Mouse (Mus musculus) myocyte (in vitro differentiated cells): ENCODE results near the gene Ppara. TPM values are rescaled to one million over a fixed set of nuclear protein-coding genes. Genes with fewer than 3 reads are reported as not detected.

Source experiments
- H3K27me3 ChIP-seq: one replicate; pipeline ENCODE4 v1.6.1; 2011; ENCODE audit not compliant: control insufficient read depth, insufficient read depth, insufficient read length
- H3K36me3 ChIP-seq: one replicate; pipeline ENCODE4 v1.6.1; 2011; ENCODE audit not compliant: control insufficient read depth, insufficient read depth
- H3K4me2 ChIP-seq: one replicate; pipeline ENCODE4 v1.6.1; 2011; ENCODE audit warnings: low read depth, control low read depth
- H3K4me3 ChIP-seq: one replicate; pipeline ENCODE4 v1.5.1; 2011; ENCODE audit warnings: mild to moderate bottlenecking, control low read depth, moderate library complexity
- H3K79me2 ChIP-seq: one replicate; pipeline ENCODE4 v1.6.1; 2011; ENCODE audit not compliant: control insufficient read depth, insufficient read depth
- H3ac ChIP-seq: one replicate; pipeline ENCODE4 v1.6.1; 2011; ENCODE audit not compliant: control insufficient read depth, insufficient read length
- CEBPB ChIP-seq: IDR thresholded peaks from 2 replicates; pipeline ENCODE4 v1.6.1; 2011; ENCODE audit warnings: mild to moderate bottlenecking, moderate library complexity; ENCODE audit not compliant: poor library complexity, insufficient read depth, severe bottlenecking
- E2F4 ChIP-seq: IDR thresholded peaks from one replicate; pipeline ENCODE4 v1.6.1; 2011; ENCODE audit warnings: mild to moderate bottlenecking, control low read depth, moderate library complexity; ENCODE audit not compliant: insufficient read depth
- MAX ChIP-seq: IDR thresholded peaks from one replicate; pipeline ENCODE4 v1.6.1; 2011; ENCODE audit warnings: low read depth, mild to moderate bottlenecking, control low read depth
- MYOD1 ChIP-seq, 3 experiments: IDR thresholded peaks; one replicate each; pipeline ENCODE4 v1.6.1; 2011; ENCODE audit warnings: control low read depth in 2 of 3, low read depth in 2 of 3, mild to moderate bottlenecking in 2 of 3, moderate library complexity in 1 of 3; ENCODE audit not compliant: insufficient read length in 2 of 3, control insufficient read depth in 1 of 3
- MYOG ChIP-seq, 3 experiments: IDR thresholded peaks; one replicate each; pipeline ENCODE4 v1.6.1; 2011; ENCODE audit warnings: control low read depth in 2 of 3, low read depth in 2 of 3, mild to moderate bottlenecking in 2 of 3; ENCODE audit not compliant: insufficient read length in 2 of 3, control insufficient read depth in 1 of 3, insufficient read depth in 1 of 3
- POLR2A ChIP-seq: IDR thresholded peaks from one replicate; pipeline ENCODE4 v1.6.1; 2011; ENCODE audit warnings: low read depth, mild to moderate bottlenecking, control low read depth, moderate library complexity; ENCODE audit not compliant: insufficient read length
- POLR2AphosphoS2 ChIP-seq: IDR thresholded peaks from one replicate; pipeline ENCODE4 v1.6.1; 2011; ENCODE audit warnings: low read depth, control low read depth; ENCODE audit not compliant: insufficient read length
- REST ChIP-seq: IDR thresholded peaks from one replicate; pipeline ENCODE4 v1.6.1; 2011; ENCODE audit warnings: mild to moderate bottlenecking, control low read depth, moderate library complexity; ENCODE audit not compliant: insufficient read depth, insufficient read length
- SRF ChIP-seq: IDR thresholded peaks from one replicate; pipeline ENCODE4 v1.6.1; 2011; ENCODE audit warnings: low read depth; ENCODE audit not compliant: control insufficient read depth, insufficient read length
- TCF12 ChIP-seq: IDR thresholded peaks from one replicate; pipeline ENCODE4 v1.6.1; 2011; ENCODE audit warnings: mild to moderate bottlenecking, control low read depth; ENCODE audit not compliant: poor library complexity, insufficient read depth, severe bottlenecking
- TCF3 ChIP-seq: IDR thresholded peaks from one replicate; pipeline ENCODE4 v1.6.1; 2011; ENCODE audit warnings: low read depth, control low read depth; ENCODE audit not compliant: insufficient read length
- USF1 ChIP-seq: IDR thresholded peaks from one replicate; pipeline ENCODE4 v1.6.1; 2011; ENCODE audit warnings: low read depth, mild to moderate bottlenecking, control low read depth, moderate library complexity
- polyA plus RNA-seq: library from polyadenylated mRNA; unstranded; fragments of >200 nt; fragmentation: generic; extraction: Trizol; gene quantifications from one replicate; pipeline ENCODE4 v1.2.1, GENCODE M21; 2012; ENCODE audit warnings: missing spikeins

The Ppara gene
- polyA plus RNA-seq, 1 experiment: 0.12 TPM

DNA sequence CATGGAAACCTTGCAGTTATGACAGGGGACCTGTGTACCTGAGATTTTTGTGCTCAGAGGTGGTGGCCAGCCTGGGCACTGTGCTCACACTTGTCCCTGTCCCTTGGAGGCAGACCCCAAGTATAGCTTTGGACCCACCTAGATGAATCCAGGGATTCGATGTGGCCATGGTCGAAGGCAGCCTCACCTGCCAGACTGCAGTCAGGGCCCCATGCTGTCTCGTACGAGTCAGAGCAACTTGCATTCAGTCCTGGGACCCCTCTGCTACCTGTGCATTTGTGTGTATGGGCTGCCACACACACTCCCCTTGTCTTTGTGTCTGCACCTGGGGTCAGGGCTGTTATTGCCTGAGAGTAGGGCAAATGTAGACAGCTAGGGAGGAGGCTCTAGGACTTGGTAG is 39.5 kb upstream of the Ppara start:
- Histone ChIP-seq H3K4me2 (no peak overlapping the region), H3K27me3 (no peaks in the 10 kb centered on the region), H3ac (no peak overlapping the region), H3K4me3 (no peak overlapping the region), H3K36me3 (peaks cover 100% of the 10 kb centered on the region), H3K79me2 (peaks cover 93% of the 10 kb centered on the region)
- TF ChIP-seq MAX (no peak), MYOD1 (IDR thresholded peaks at IDR 0.05; ENCODE audit: control insufficient read depth in 1 of 3, insufficient read length in 2 of 3, low read depth in 2 of 3) (no peak), POLR2A (peak; percentile 56), REST (no peak), TCF12 (no peak), E2F4 (no peak), USF1 (no peak), CEBPB (no peak), TCF3 (no peak), MYOG (IDR thresholded peaks at IDR 0.05; ENCODE audit: control insufficient read depth in 1 of 3, insufficient read depth in 1 of 3, insufficient read length in 2 of 3, low read depth in 2 of 3) (no peak), POLR2AphosphoS2 (peak; percentile 82), SRF (no peak)

DNA sequence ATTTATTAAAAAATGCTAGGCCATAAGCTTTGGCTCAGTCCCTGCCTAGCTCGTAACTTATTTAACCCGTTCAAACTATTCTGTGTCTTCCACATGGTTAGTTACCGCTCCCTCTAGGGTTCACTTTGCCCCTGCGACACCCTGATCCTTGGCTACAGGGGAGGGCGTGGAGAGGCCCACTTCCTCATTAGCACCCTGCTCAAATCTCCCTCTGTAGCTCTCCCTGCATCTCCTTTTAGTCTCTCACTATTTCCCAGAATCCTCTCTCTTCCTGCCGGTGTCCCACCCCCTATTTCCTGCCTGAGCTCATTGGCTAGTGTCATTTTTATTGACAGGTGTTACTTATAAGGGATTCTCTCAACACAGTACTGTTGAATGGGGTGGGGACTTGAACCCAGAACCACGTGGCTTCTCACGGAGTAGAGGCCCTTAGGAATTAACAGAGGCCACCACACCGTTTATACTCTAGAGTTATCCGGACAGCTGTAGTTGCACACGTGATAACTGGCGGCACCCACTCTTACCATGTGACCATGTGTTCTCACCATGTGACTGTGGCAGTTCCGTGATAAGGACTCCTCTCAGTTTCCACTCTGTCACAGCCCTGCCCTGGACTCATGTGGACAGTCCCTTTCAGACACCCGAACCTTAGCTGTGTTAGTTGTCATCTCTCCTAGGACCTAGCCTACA is 36.3 kb upstream of the Ppara start:
- TF ChIP-seq SRF (no peak), CEBPB (no peak), TCF3 (no peak), E2F4 (no peak), POLR2AphosphoS2 (peak; percentile 88), MYOD1 (IDR thresholded peaks at IDR 0.05; ENCODE audit: control insufficient read depth in 1 of 3, insufficient read length in 2 of 3, low read depth in 2 of 3) (peak; percentile 46 to 81 (median 68)), MAX (peak; percentile 11), USF1 (peak; percentile 91), REST (no peak), MYOG (IDR thresholded peaks at IDR 0.05; ENCODE audit: control insufficient read depth in 1 of 3, insufficient read depth in 1 of 3, insufficient read length in 2 of 3, low read depth in 2 of 3) (peak in 2 of 3 experiments; percentile 39 to 77), TCF12 (no peak), POLR2A (peak; percentile 63)
- Histone ChIP-seq H3K79me2 (peaks cover 72% of the 10 kb centered on the region), H3ac (no peak overlapping the region), H3K27me3 (no peaks in the 10 kb centered on the region), H3K4me2 (peak overlapping the region; percentile 26), H3K4me3 (no peak overlapping the region), H3K36me3 (peaks cover 96% of the 10 kb centered on the region)

DNA sequence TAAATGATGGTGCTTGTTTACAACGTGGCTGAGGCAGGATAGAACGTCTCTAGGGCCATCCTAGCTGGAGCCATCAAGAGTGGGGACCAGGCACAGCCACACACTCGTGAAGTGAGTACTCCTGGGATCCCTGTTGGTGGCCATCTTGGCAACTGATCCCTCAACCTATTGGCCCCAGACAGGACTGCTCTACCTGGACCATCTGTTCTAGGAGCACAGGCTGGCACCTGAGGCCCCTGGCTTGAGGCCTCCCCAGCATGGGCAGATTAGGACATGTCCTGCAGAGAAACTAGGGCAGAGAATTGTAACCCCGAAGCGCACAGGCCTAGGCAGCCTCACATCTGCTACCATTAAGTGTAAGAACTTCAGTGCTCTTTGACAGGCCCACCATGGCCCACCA is 35.3 kb upstream of the Ppara start:
- Histone ChIP-seq H3ac (no peak overlapping the region), H3K4me3 (no peak overlapping the region), H3K27me3 (no peaks in the 10 kb centered on the region), H3K79me2 (peaks cover 66% of the 10 kb centered on the region), H3K4me2 (no peak overlapping the region), H3K36me3 (peaks cover 96% of the 10 kb centered on the region)
- no peak for TF ChIP-seq REST
- no peak for TF ChIP-seq MYOD1 (IDR thresholded peaks at IDR 0.05; ENCODE audit: control insufficient read depth in 1 of 3, insufficient read length in 2 of 3, low read depth in 2 of 3)
- TF ChIP-seq TCF3: no peak
- no peak for TF ChIP-seq E2F4
- no peak for TF ChIP-seq USF1
- no peak for TF ChIP-seq MAX
- TF ChIP-seq POLR2AphosphoS2: peak; percentile 78
- TF ChIP-seq POLR2A: peak; percentile 36
- TF ChIP-seq SRF: no peak
- TF ChIP-seq CEBPB: no peak
- TF ChIP-seq MYOG (IDR thresholded peaks at IDR 0.05; ENCODE audit: control insufficient read depth in 1 of 3, insufficient read depth in 1 of 3, insufficient read length in 2 of 3, low read depth in 2 of 3): no peak
- TF ChIP-seq TCF12: no peak

DNA sequence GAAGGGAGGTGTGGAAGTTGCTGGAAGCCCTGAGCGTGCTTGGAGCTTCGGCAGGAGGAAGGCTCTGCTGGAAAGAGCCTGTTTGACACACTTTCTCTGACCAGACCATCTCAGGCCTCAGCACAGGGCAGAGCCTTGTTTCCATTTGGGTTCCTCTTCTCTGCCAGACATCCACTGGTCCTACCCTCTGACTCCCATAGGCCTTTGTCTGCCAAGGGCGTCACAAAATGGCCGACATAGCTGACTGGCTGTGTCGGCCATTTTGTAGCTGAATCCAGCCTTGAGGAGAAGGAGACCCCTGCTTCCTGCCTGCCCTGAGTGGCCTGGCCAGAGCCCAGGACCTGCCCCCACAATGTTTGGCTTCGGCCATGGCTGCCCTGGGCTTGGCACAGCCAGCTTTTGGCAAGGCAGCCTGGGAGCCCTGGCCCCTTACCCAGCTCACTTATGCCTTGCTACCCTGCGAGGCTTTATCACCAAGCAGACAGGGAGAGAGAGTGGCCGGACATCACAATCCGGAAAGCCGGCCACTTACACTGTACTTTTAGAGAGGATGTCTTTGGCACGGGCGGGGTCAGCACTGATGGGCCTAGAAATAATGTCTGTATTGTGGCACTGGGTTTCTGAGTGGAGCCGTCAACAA is 34.8 kb upstream of the Ppara start:
- no peak overlapping the region for H3K4me2 ChIP-seq
- H3K79me2 ChIP-seq: peaks cover 61% of the 10 kb centered on the region
- no peak overlapping the region for H3ac ChIP-seq
- no peak overlapping the region for H3K4me3 ChIP-seq
- no peaks in the 10 kb centered on the region for H3K27me3 ChIP-seq
- TF ChIP-seq POLR2A (peak; percentile 10), POLR2AphosphoS2 (peak; percentile 60), TCF12 (no peak)
- peaks cover 96% of the 10 kb centered on the region for H3K36me3 ChIP-seq

DNA sequence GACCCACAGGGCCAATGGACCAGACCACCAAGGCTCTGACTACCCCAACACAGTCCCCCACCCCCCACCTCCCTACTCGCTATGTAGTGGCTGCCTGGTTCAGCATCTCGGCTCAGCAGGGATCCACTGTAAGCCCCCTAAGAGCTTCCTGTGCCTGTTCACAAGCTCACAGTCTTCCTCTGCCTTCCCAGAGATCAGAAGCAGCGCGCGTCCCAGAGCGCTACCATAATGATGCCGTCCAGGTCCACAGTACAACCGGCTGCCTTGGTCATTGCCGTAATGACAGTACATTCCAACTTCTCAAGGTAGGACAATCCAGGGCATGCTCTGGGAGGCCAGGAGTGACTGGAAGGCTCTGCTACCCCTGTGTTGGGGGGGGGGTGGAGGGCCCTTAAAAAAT is 34.1 kb upstream of the Ppara start:
- no peak overlapping the region for H3K4me2 ChIP-seq
- peaks cover 54% of the 10 kb centered on the region for H3K79me2 ChIP-seq
- no peak overlapping the region for H3ac ChIP-seq
- peaks cover 96% of the 10 kb centered on the region for H3K36me3 ChIP-seq
- no peaks in the 10 kb centered on the region for H3K27me3 ChIP-seq
- TF ChIP-seq CEBPB (no peak), POLR2A (no peak), E2F4 (no peak), USF1 (no peak), MAX (no peak), SRF (no peak), REST (no peak), TCF12 (no peak), TCF3 (no peak), MYOD1 (IDR thresholded peaks at IDR 0.05; ENCODE audit: control insufficient read depth in 1 of 3, insufficient read length in 2 of 3, low read depth in 2 of 3) (no peak)
- H3K4me3 ChIP-seq: no peak overlapping the region
